Mouse (Mus musculus): ENCODE data around the gene Nat8f4. TPM values are rescaled to one million over a fixed set of nuclear protein-coding genes. Genes with fewer than 3 reads are reported as not detected.

Gene Nat8f4
- polyA plus RNA-seq (2012; rRNA removed), result 3.1 and 3.8 TPM in 2 replicates

GRCm38 (mm10) chr6:85904642-85905061 lies at the start of gene Nat8f4:
TSS of gene Nat8f4 (minus strand) at chr6:85904884.

GRCm38 (mm10) chr6:85915539-85916513 lies 11.1 kb upstream of the Nat8f4 start, which contains the start of gene Nat8f1:
TSS of gene Nat8f1 (minus strand) at chr6:85915687.

GRCm38 (mm10) chr6:85911587-85911986 lies 6.9 kb upstream of the Nat8f4 start, which contains the start of gene Tprkb:
TSS of gene Tprkb (plus strand) at chr6:85911865.

GRCm38 (mm10) chr6:85869006-85869405 lies 35.7 kb downstream of the Nat8f4 start, which contains the start of gene Nat8f2:
TSS of gene Nat8f2 (minus strand) at chr6:85869158.

Other genes with a start within 250 kb of the Nat8f4 start
- gene Nat8f7, start 191.7 kb downstream of the Nat8f4 start, polyA plus RNA-seq (2012; rRNA removed), result not detected in 2 replicates
- 0.02 TPM in 1 of 2 replicates, not detected in the other for gene Nat8f3, start 139.1 kb downstream of the Nat8f4 start, polyA plus RNA-seq (2012; rRNA removed)
- not detected in 2 replicates for gene Nat8f6, start 83.9 kb downstream of the Nat8f4 start, polyA plus RNA-seq (2012; rRNA removed)
- gene Nat8f5, start 83.9 kb downstream of the Nat8f4 start, polyA plus RNA-seq (2012; rRNA removed), result not detected in 2 replicates
- gene Nat8, start 72.8 kb downstream of the Nat8f4 start, polyA plus RNA-seq (2012; rRNA removed), result not detected in 2 replicates
- gene Nat8f2, start 35.7 kb downstream of the Nat8f4 start, polyA plus RNA-seq (2012; rRNA removed), result 0.01 TPM in 1 of 2 replicates, not detected in the other
- 20.8 and 25.0 TPM in 2 replicates for gene Tprkb, start 7.0 kb upstream of the Nat8f4 start, polyA plus RNA-seq (2012; rRNA removed)
- gene Nat8f1, start 10.8 kb upstream of the Nat8f4 start, polyA plus RNA-seq (2012; rRNA removed), result 6.7 and 7.7 TPM in 2 replicates
- gene Dusp11, start 56.8 kb upstream of the Nat8f4 start, polyA plus RNA-seq (2012; rRNA removed), result 59.7 and 98.9 TPM in 2 replicates
- gene Figla, start 111.3 kb upstream of the Nat8f4 start, polyA plus RNA-seq (2012; rRNA removed), result not detected in 2 replicates
- gene Add2, start 123.8 kb upstream of the Nat8f4 start, polyA plus RNA-seq (2012; rRNA removed), result 57.8 and 84.9 TPM in 2 replicates